Mouse (Mus musculus) MEL (cell line): ENCODE measurements at regions not wholly inside any gene's neighbourhood (a gene's known extent, or its start where the extent isn't known, plus 50 kb on each side); places are given as distances from the start of the nearest gene placed in this dataset.
"Not testable (repeated sequence)": the region's sequence is repeated elsewhere in the genome, so short reads cannot be mapped to it uniquely, and the experiment has no call there.

Experiments
- DNase-seq: peaks from one replicate; pipeline ENCODE4 v3.0.0; 2011; ENCODE audit warnings: low read depth, low spot score
- H3K27ac ChIP-seq: 2 replicates; pipeline ENCODE4 v1.5.1; 2012; ENCODE audit warnings: low read depth, mild to moderate bottlenecking, control low read depth, low read length, moderate library complexity; ENCODE audit not compliant: control insufficient read depth
- H3K27me3 ChIP-seq, 2 experiments: fragments of 150-350 bp in 1 of 2; sonication (generic) in 1 of 2; 2 replicates each; pipeline ENCODE4 v1.6.1; 2012; ENCODE audit warnings: low read length in 2 of 2, mild to moderate bottlenecking in 2 of 2, improper control_type of control experiment in 1 of 2, moderate library complexity in 1 of 2; ENCODE audit not compliant: insufficient read depth in 2 of 2, control insufficient read depth in 1 of 2
- H3K36me3 ChIP-seq, 2 experiments: 2 replicates each; pipeline ENCODE4 v1.6.1; 2012 to 2014; ENCODE audit warnings: low read length in 2 of 2, improper control_type of control experiment in 1 of 2, inconsistent platforms in 1 of 2, mild to moderate bottlenecking in 1 of 2; ENCODE audit not compliant: insufficient read depth in 2 of 2, control insufficient read depth in 1 of 2
- H3K4me1 ChIP-seq, 2 experiments: fragments of 150-350 bp in 1 of 2; sonication (generic) in 1 of 2; 2 replicates each; pipeline ENCODE4 v1.6.1; 2012; ENCODE audit warnings: low read length in 2 of 2, improper control_type of control experiment in 1 of 2, mild to moderate bottlenecking in 1 of 2; ENCODE audit not compliant: insufficient read depth in 2 of 2, control insufficient read depth in 1 of 2
- H3K4me3 ChIP-seq, 2 experiments: fragments of 150-350 bp in 1 of 2; sonication (generic) in 1 of 2; 2 replicates each; pipeline ENCODE4 v1.5.1; 2012; ENCODE audit warnings: low read depth in 2 of 2, low read length in 2 of 2, mild to moderate bottlenecking in 2 of 2, moderate library complexity in 2 of 2, control low read depth in 1 of 2, improper control_type of control experiment in 1 of 2; ENCODE audit not compliant: control insufficient read depth in 1 of 2, insufficient read depth in 1 of 2
- H3K79me2 ChIP-seq: 2 replicates; pipeline ENCODE4 v1.6.1; 2012; ENCODE audit warnings: mild to moderate bottlenecking, low read length, moderate library complexity; ENCODE audit not compliant: control insufficient read depth, poor library complexity, insufficient read depth
- H3K9ac ChIP-seq: 2 replicates; pipeline ENCODE4 v1.6.1; 2012; ENCODE audit warnings: low read depth, mild to moderate bottlenecking, control low read depth, low read length, moderate library complexity; ENCODE audit not compliant: control insufficient read depth, poor library complexity, severe bottlenecking
- H3K9me3 ChIP-seq: fragments of 150-350 bp; sonication (generic); replicated peaks from 2 replicates; pipeline ENCODE4 v1.6.1; 2012; ENCODE audit warnings: mild to moderate bottlenecking, low read length, improper control_type of control experiment, moderate library complexity; ENCODE audit not compliant: insufficient read depth
- BHLHE40 ChIP-seq: IDR thresholded peaks from 2 replicates; pipeline ENCODE4 v1.6.1; 2012; ENCODE audit warnings: low read depth, mild to moderate bottlenecking, inconsistent platforms, low read length, improper control_type of control experiment, borderline replicate concordance
- CHD1 ChIP-seq: IDR thresholded peaks from 2 replicates; pipeline ENCODE4 v1.6.1; 2012; ENCODE audit warnings: low read depth, mild to moderate bottlenecking, inconsistent platforms, low read length, improper control_type of control experiment
- ELF1 ChIP-seq: IDR thresholded peaks from 2 replicates; pipeline ENCODE4 v1.6.1; 2014; ENCODE audit warnings: low read depth, mild to moderate bottlenecking, inconsistent platforms, low read length, improper control_type of control experiment, moderate library complexity
- MAFK ChIP-seq: IDR thresholded peaks from 2 replicates; pipeline ENCODE4 v1.6.1; 2011; ENCODE audit warnings: low read depth, mild to moderate bottlenecking, low read length, improper control_type of control experiment, borderline replicate concordance
- POLR2AphosphoS5 ChIP-seq: IDR thresholded peaks from 2 replicates; pipeline ENCODE4 v1.6.1; 2012; ENCODE audit warnings: low read depth, borderline replicate concordance, mild to moderate bottlenecking, inconsistent platforms, low read length, moderate library complexity, mixed read lengths
- TAL1 ChIP-seq: IDR thresholded peaks from 2 replicates; pipeline ENCODE4 v1.6.1; 2012; ENCODE audit warnings: mild to moderate bottlenecking, inconsistent platforms, low read length, moderate library complexity, mixed read lengths
- TCF12 ChIP-seq: IDR thresholded peaks from 2 replicates; pipeline ENCODE4 v1.6.1; 2014; ENCODE audit warnings: low read depth, mild to moderate bottlenecking, inconsistent platforms, low read length, improper control_type of control experiment, moderate library complexity
- UBTF ChIP-seq: IDR thresholded peaks from 2 replicates; pipeline ENCODE4 v1.6.1; 2012; ENCODE audit warnings: low read depth, mild to moderate bottlenecking, inconsistent platforms, low read length, improper control_type of control experiment, moderate library complexity, borderline replicate concordance; ENCODE audit not compliant: insufficient read depth
- ZC3H11A ChIP-seq: IDR thresholded peaks from 2 replicates; pipeline ENCODE4 v1.6.1; 2012; ENCODE audit warnings: low read depth, mild to moderate bottlenecking, inconsistent platforms, low read length, improper control_type of control experiment

- no peak overlapping the region for H3K4me3 ChIP-seq
- no peak for DNase-seq
- no peaks in the 10 kb centered on the region for H3K27me3 ChIP-seq
- H3K79me2 ChIP-seq, result no peaks in the 10 kb centered on the region
- H3K36me3 ChIP-seq, result no peaks in the 10 kb centered on the region
- no peaks in the 10 kb centered on the region for H3K9me3 ChIP-seq
- H3K9ac ChIP-seq, result no peak overlapping the region
- no peak overlapping the region for H3K27ac ChIP-seq
- TF ChIP-seq TCF12 (no peak), BHLHE40 (no peak), TAL1 (no peak), MAFK (no peak)
- TF ChIP-seq, all 39 proteins: peak for 0
- no peaks in the 10 kb centered on the region for H3K4me1 ChIP-seq
These were observed 428.1 kb downstream of the Pom121l12 start for GRCm38 (mm10) chr11:15027213-15027612.

GRCm38 (mm10) chr11:15042168-15042567, 443.1 kb downstream of the Pom121l12 start:
- peaks cover 0 to 3% of the 10 kb centered on the region in 2 experiments; a peak in 1 of 4 replicates for H3K4me1 ChIP-seq
- H3K9ac ChIP-seq, result no peak overlapping the region
- H3K27ac ChIP-seq, result no peak overlapping the region
- no peaks in the 10 kb centered on the region for H3K27me3 ChIP-seq
- H3K9me3 ChIP-seq, result no peaks in the 10 kb centered on the region
- peak; percentile 68 for DNase-seq
- TF ChIP-seq UBTF (no peak), ZC3H11A (no peak), CHD1 (no peak), POLR2AphosphoS5 (no peak), ELF1 (peak; percentile 81)
- TF ChIP-seq, all 39 proteins: peak for 1
- Histone ChIP-seq H3K36me3 (no peaks in the 10 kb centered on the region), H3K79me2 (no peaks in the 10 kb centered on the region), H3K4me3 (no peak overlapping the region)

- H3K27me3 ChIP-seq, DNase-seq, H3K36me3 ChIP-seq, H3K9me3 ChIP-seq, H3K4me3 ChIP-seq, H3K4me1 ChIP-seq, H3K79me2 ChIP-seq, H3K9ac ChIP-seq, H3K27ac ChIP-seq: not testable (repeated sequence)
These were observed 490.0 kb downstream of the Pom121l12 start for GRCm38 (mm10) chr11:15088918-15089645.
